Mouse (Mus musculus): Measurements from ENCODE around the gene Meis2.
A peak's percentile ranks its signal among the peaks of the same experiment; 100 is the strongest.

Gene Meis2

DNA sequence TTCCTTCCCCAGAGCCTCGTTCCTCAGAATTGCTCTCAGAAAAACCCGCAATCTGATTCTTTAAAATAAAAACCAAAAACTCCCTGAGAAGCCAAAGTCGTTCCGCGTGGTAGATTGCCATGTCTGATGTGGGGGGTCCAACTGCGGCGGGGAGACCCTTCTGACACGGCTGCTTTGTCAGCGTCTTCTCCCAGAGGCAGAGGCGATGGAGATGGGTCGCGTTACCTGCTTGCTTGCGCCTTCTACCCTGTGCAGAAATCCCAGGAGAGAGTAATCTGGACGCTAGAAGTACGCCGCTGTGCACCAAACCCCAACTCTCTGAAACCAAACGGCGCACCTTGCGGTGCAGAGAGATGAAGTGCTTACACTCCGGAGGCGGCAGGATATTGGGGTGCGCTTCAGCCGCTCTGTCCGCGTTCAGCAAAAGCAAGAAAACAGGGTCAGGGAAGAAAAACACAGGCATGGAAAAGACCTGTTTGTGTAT is 210.8 kb downstream of the Meis2 start:
- no peak for DNase-seq (ENCODE audit: low spot score)

DNA sequence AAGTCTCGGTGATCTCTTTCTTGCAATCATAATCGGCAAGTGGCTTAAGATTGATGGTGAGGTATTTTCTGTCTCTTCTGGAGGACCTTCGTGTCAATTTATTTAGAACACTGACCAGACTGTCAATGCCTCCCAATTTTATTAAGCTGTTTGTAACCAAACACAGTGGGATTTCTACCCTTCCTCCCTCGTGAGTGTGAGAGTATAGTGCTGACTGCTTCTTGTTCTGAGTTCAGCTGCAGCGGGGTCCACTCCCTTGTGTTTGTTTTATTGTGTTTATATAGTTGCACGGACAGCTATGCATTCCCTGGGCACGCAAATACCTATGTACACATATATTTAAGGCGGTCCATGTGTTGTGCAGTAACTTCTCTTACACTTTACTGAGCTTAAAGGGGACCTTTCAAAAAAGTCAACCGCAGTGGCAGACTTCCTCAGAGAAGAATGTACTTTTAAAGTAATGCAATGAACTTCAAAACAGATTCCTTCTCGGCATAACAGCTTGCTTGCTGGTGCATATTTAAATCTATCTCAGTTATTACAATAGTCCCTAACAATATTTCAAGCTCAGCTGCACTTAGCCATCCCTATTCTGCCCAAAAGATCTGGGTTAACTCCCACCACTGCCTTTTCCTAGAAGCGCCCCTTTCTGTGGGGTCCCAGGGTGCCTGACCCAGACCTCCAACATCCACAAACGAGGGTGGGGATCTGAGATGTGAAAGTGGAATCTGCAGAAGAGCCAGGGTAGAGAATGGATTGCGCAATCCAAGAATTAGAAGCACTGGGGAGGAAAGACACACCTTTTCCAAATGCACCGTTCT is 211.4 kb downstream of the Meis2 start:
- no peak for DNase-seq (ENCODE audit: low spot score)

DNA sequence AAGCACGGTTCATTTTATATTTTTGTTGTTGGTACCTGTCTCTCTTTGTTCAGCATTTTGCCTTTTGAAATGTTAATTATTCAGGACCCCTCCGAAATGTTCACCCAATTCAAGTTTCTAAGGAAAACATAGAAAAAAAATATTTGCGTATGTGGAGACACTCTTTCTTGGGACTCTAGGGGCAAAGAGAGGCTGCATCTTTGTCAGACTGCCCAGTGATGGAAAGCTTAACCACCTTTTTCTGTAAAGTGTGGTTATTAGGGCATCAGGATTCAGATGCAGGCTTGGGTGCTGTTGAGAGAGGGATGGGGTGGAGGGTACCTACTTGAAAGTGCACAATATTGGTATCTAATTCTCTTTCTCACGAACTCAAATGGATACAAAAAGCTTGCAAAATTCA is 212.4 kb downstream of the Meis2 start:
- no peak for DNase-seq (ENCODE audit: low spot score)

DNA sequence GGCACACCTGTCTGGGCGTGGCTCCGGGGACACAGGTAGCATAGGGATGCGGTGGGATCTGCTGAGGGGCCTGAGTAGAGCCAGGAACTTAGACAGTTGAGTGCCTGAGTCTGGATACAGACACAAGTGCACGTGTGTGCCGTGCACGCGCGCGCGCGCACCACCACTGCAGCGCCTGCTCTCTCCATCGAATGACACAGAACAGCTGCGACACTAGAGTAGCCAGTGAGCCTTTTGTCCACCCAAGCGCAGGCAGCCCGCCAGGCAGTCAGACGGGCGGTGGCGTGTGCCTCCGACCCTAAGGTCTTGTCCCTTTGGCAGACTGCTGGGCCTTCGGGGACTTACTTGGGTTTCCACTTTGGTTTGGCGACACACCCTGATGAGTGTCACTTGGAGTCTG is 213.0 kb downstream of the Meis2 start:
- no peak for DNase-seq (ENCODE audit: low spot score)

DNA sequence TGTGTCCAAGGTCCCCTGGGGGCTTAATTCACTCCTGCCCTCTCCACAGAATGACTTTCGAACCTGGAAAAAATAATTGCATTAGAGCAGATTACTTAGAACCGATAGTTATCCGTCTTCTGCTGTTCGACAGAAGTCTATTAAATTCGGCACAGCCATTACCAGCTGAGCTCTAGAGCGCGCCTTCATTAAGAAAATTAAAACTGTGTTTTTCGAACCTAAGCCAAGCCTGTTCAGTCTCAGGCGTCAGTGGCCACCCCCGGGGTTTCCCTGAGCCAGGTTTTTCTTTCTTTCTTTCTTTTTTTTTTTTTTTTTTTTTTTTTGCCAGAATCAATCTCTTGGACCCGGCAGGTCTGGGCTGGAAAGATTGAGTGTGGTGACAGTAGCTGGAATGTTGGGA is 213.5 kb downstream of the Meis2 start:
- DNase-seq (ENCODE audit: low spot score): no peak

DNA sequence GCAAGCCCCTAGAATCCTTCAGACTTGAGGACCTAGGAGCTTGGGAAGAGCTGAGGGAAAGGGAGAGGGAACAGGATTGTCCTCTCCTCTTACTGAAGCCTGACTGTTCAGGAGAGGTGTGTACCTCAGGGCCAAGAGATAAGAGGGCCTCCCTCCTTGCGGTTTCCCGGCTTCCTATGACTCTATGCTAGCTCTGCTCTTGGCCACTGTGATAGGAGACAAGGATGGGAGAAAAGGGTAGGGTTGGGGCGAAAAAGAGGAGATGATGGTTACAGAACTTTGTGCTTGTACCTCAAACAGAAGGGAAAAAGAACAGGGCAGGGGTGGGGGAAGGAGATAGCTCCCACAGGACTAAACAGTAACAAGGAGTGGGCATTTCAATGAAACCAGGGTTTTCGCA is 214.7 kb downstream of the Meis2 start:
- DNase-seq (ENCODE audit: low spot score): no peak

DNA sequence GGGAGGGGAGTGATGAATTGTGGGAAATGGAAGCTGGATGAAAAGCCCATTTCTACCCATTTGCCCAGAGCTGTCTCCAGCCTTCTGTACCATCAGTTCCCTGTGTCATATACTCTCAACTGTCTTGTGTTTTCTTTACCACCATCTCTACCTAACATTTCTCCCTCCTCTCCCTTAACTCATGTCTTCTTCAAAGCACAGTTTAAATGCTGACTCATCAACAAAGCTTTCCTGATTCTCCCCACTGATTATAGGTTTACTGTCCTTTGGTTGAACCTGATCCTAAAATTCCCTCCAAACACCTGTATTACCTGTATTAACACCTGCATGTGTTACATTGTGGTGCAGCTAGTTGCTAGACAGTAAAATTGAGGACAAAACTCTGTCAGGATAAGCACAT is 222.8 kb downstream of the Meis2 start:
- no peak for DNase-seq (ENCODE audit: low spot score)

DNA sequence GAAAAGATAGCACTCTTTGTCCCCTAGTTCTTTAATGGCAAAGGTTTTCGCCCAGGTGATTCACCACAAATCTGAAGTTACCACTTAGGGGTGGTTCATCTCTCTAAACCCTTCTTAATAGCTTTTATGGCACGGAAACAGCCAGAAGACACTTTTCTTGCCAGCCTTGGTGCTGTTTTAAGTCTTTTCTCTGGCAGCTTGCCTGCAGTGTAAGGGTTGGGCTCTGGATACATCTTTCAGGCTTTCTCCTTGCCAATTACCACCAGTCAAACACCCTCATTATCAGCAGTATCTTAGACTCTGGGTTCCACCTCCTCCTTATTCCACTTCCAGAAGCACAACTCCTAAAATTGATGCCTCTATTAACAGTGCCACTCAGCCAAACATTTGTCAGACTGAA is 229.6 kb downstream of the Meis2 start:
- DNase-seq (ENCODE audit: low spot score): peak; percentile 35

DNA sequence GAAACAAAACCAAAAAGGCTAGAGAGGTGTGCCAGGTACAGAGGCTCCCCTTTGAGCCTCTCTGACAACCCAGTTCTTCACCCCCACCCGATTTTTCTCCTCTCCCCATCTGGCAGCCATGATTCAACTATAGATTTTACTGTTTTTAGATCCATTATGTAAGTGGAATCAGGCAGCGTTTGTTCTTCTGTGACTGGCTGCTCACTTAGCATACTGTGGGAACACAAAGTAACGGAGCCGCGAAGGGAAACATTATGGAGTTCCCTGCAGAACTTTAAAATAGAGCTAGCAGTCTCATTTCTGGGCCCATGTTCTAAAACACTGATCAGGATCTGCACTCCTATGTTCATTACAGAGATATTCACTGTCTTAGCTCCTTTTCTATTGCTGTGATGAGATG is 243.3 kb downstream of the Meis2 start:
- DNase-seq (ENCODE audit: low spot score): no peak

DNA sequence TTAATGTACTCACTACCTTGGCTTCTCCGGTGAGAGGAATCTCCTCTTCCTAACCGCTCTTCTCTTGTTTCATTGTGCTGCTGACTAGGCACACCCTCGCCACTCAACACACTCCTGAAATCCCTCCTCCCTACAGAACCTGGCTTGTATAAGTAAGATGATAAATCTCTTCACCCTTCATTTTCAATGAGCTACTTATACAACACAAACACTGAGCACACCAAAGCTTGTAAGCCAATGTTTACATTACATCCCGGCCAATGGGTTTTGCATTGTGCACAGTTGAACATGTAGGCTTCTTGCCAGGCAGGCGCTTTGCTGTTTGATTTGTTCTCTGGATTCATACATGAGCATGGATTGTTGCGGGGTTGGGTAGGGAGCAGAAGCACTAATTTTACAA is 247.7 kb downstream of the Meis2 start:
- no peak for DNase-seq (ENCODE audit: low spot score)

DNA sequence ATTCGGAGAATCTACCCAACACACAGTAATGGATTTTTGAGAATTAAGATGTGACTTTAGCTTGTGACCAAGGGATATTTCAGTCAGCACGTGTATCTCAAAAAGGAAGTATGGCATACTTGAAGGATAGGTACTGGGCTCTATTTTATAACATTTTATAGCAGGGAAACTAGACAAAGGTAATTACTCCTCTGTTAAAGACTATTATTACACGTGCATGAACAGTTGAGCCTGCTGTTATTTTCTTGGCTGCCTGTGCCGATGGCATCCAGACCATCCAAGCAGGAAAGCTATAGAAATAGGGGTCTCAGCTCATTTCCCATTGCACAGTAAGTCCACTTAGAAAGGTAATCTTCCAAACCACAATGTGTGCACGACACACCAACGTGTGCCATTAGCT is 251.9 kb downstream of the Meis2 start:
- no peak for DNase-seq (ENCODE audit: low spot score)

DNA sequence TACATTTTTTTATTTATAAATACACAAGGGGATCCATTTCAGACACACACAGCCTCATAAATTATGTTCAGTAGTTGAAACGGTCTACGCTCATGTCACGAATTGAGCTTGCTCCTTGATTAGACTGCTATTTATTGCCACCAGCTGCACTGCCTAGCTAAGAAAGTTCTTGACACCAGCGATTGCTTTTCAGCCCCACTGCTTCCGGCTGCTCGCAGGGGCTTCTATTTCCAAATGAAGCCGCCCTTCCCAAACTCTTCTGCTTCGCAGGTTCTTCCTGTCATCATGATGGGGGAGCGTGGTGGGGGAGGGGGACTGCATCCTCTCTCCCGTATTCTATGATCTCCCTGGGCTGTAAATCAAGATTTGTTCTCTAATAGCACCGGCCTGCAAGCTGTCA is 252.3 kb downstream of the Meis2 start:
- DNase-seq (ENCODE audit: low spot score): no peak

Measured in adipocyte (in vitro differentiated cells).